Mouse (Mus musculus) monocyte, adult 2 months (primary cell): ENCODE results near the gene Nadsyn1.
A peak's percentile ranks its signal among the peaks of the same experiment; 100 is the strongest.

ENCODE experiments used
- DNase-seq, 2 experiments: peaks; one replicate each; pipeline ENCODE4 v3.0.0; 2022; ENCODE audit warnings: low spot score in 2 of 2, low read depth in 1 of 2

Nadsyn1 gene

GRCm38 (mm10) chr7:143822375-143823265, at the start of gene Nadsyn1, which contains the start of gene Dhcr7:
TSS of gene Nadsyn1 (minus strand) at chr7:143822849.
TSS of gene Dhcr7 (plus strand) at chr7:143823145.
- DNase-seq: peak; percentile 97 to 98

- DNase-seq: no peak
These were observed 46.2 kb upstream of the Nadsyn1 start for GRCm38 (mm10) chr7:143868874-143869273.

GRCm38 (mm10) chr7:143866538-143866937, 43.9 kb upstream of the Nadsyn1 start, which contains the start of gene Gm498:
TSS of gene Gm498 (plus strand) at chr7:143866838.
- no peak for DNase-seq

GRCm38 (mm10) chr7:143848768-143849482, 26.3 kb upstream of the Nadsyn1 start:
- DNase-seq: no peak

DNA sequence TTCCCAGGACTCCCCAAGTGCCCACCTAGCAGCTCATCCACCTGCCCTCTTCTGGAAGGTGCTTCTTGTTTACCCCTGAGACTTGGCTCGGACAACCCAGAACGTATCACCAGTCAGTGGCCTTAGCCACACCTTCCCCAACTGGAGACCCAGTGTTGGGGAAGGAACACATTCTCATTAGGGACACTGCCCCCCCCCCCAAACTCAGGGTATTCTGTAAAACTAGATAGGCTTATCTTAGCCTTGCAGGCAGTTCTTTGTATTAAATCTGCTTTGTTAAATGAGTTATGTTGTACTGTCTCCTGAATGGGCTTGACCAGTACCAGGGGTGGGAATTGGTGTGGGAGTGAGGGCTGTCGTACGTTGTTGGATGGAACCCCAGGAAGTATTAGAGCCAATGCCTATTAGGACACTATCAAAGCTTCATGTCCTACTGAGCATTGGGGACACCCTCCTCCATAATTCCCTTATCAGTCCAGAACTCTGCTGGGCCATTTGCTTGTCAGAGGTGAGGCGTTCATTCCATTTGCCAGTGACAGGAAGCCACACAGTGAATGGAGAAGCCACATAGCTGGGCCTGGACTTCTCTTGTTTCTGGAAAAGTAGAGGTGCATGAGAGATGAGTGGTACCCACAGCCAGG, 25.6 kb upstream of the Nadsyn1 start:
- no peak for DNase-seq

GRCm38 (mm10) chr7:143841301-143841700, 18.7 kb upstream of the Nadsyn1 start:
- DNase-seq: no peak

- no peak for DNase-seq
These were observed 17.5 kb upstream of the Nadsyn1 start for GRCm38 (mm10) chr7:143840121-143840520.

DNA sequence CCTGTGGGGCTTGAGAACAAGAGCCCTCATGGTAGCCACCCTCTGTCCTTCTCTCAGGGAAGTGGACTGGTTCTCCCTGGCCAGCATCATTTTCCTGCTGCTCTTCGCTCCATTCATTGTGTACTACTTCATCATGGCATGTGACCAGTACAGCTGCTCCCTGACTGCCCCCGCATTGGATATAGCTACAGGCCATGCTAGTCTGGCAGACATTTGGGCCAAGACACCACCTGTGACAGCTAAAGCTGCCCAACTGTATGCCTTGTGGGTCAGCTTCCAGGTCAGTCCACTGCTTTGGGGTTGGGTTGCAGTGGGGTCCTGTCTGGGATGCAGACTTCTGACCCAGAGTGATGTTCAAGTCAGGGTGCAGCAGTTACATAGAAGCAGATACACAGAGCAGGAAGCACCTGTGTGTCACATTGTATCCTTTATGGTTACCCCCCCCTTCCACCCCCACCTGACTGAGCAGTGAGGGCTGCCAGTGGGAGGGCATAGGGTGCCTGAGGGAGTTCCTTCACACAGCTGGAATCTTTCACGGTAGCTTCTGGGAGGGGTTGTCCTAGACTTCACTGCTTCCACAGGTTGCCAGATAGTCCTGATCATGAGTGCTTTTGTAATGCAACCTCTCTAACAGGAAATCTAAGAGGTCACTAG, 15.2 kb upstream of the Nadsyn1 start:
- no peak for DNase-seq

DNA sequence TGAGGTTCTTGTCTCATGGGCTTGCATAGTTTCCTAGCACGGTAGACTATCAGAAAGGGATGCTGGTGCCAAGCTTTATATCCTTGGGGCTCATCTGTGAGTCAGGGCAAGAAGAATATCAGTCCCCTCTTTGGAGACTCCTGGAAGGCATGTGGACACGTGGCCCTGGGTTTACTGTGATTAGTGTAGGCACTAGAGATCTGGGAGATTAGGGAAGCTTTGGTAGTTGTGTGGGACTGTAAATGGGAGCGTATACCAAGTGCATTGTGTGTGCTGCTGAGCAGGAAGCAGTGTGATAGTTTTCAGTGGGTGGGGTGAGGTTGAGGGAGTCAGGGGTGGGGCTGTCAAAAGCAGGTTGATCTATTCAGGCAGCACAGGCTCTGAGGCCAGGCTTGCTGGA, 12.3 kb upstream of the Nadsyn1 start:
- DNase-seq: no peak

DNA sequence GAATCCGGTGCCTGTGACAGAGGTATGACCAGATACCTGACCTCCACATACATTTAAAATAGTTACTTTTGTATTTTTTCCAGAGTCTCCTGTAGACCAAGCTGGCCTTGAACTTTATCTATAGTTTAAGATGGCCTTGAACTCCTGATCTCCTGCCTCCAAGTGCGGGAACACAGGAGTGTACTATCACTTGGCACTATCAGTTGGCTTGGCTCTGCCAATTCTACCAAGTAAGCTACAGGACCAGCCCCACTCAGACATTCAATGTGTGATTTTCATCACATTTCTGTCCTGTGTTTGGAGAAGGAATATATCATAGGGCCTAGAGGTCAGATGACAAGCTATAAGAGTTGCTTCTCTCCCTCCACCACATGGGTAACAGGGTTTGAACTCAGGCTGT, 11.7 kb upstream of the Nadsyn1 start:
- DNase-seq: no peak

DNA sequence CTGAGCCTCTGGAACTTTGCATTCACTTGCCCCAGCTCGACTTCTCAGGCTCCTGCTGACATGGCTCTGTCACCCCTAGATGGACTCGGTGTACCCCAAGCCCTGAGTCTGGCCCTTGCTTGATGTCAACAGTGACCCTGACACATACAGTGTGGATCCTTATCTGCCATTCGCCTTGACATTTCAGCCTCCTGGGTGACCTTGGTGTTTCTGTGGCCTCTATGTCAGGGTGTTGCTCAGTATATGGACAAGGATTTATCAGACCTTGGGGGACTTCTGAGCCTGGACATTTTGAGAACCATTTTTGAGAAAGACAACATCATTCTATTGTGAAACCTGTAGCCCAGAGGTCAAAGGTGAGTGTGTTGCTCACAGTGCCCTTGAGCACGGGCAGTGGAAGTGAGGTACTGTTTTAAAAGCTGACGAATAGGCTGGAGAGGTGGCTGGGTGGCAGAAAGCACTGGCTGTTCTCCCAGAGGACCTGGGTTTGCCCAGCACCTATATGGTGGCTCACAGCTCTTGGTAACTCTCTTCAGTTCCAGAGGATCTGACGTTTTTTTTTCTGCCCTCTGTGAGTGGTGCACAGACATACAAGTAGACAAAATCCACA, 11.0 kb upstream of the Nadsyn1 start:
- DNase-seq: no peak

GRCm38 (mm10) chr7:143832611-143833010, 10.0 kb upstream of the Nadsyn1 start:
- DNase-seq: no peak

GRCm38 (mm10) chr7:143832196-143832595, 9.5 kb upstream of the Nadsyn1 start:
- no peak for DNase-seq

DNA sequence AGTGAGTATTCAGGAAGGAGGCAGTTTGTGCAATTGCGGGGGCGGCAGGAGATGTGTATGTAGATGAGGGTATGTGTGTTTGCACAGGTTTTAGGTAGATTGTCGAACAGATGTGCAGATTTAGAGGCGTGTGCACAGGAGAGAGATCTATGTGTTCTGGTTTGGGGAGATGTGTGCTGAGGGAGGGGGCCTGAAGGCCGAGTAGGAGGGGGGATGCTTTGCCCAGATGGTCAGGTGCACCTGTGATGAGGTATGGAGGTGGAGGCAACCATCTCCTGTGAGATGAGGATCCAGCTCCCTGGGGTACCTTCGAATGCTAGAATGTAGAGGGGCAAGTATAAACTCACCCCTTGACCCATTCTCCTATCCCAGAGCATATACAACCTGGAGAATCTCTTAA, 7.8 kb upstream of the Nadsyn1 start:
- DNase-seq: no peak

DNA sequence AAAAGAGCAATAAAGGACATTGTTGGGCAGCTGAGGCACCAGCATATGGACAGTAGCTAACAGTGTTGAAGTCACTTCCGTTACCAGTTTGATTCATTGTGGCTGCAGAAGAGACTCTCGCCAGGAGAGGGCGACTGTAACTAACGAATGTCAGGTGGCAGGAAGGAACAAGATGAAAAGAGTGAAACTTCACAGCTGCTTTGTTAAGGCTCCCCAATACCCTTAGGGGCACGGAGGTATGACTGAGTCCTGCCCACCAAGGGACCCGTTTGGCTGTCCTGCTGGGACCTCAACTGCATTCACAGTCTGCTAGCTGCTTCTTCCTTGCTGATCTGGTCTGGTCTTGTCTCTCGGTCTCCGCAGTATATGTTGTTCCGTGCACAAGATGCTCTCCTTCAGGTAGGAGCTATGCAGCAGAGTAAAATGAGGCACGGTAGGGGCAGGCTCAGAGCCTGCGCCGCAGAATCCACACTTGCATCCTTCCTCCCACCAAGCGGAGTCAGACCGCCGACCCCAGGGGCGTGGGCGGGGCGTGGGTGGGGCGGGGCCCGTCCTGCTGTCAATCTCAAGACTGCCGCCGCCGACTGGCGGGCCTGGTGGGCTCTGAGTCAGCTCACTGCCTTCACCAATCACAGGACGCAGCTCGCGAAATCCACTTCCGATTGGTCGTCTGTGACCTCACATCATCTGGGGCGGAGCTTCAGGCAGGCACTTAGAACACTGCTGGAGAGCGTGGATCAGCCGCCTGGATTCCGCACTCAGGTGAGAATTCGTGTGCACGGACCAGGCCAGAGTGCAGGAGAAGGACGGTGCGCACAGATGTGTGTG, 7.1 kb upstream of the Nadsyn1 start:
- DNase-seq: peak; percentile 84 to 86

- no peak for DNase-seq
These were observed 4.3 kb upstream of the Nadsyn1 start for GRCm38 (mm10) chr7:143826985-143827384.

GRCm38 (mm10) chr7:143823266-143823605, 587 bp upstream of the Nadsyn1 start:
- no peak for DNase-seq

DNA sequence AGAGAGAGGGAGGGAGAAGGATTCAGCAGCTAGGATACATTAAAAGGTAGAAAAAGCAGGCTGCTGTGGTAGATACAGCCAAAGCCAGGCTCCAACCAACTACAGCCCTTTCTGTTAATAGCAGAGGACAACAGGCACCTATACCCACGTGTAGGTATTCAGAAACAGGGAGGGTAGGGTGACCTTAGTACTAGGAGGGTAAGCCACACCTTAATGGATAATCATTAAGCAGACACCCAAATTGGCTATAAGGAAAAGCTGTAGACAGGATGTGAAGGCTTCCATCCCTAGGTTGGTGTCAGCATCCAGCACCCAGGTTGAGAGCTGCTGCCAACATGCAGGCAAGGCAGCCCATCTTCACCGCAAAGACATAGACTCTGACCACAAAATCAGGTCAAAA, 1.4 kb downstream of the Nadsyn1 start:
- no peak for DNase-seq

GRCm38 (mm10) chr7:143819201-143819600, 3.4 kb downstream of the Nadsyn1 start:
- DNase-seq: no peak

DNA sequence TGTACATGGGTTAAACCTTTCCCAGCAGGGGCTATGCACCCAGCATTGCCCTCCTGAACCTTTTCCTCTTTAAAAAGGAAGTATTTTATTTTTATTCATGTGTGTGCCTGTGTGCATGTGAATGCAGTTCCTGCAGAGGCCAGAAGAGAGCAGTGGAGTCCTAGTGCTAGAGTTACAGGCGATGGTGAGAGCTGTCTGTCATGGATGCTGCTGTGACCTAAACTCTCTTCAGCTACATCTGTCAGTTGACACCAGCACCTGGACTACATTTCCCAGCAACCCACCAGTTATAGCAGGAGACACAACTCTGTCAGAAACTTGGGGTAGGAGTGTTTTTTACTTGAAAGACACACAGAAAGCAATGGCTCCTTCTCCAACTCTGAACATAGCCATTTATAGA, 13.7 kb downstream of the Nadsyn1 start:
- DNase-seq: no peak
